Mouse (Mus musculus) G1E (cell line): ENCODE measurements at regions not wholly inside any gene's neighbourhood (a gene's known extent, or its start where the extent isn't known, plus 50 kb on each side); places are given as distances from the start of the nearest gene placed in this dataset.

Source experiments
- ATAC-seq: 2 replicates; pipeline ENCODE4 v1.8.0; 2016; ENCODE audit warnings: mild to moderate bottlenecking; ENCODE audit not compliant: insufficient number of reproducible peaks, poor library complexity, low FRiP score, severe bottlenecking; ENCODE audit errors: extremely low read depth
- DNase-seq: peaks from one replicate; pipeline ENCODE4 v3.0.0; 2012; ENCODE audit warnings: low spot score
- H3K27me3 ChIP-seq: 2 replicates; pipeline ENCODE4 v1.6.1; 2012; ENCODE audit warnings: mild to moderate bottlenecking, low read length, inconsistent platforms; ENCODE audit not compliant: insufficient read depth
- H3K36me3 ChIP-seq: replicated peaks from 2 replicates; pipeline ENCODE3; 2012; ENCODE audit warnings: mild to moderate bottlenecking, inconsistent platforms
- H3K4me1 ChIP-seq: 2 replicates; pipeline ENCODE4 v1.6.1; 2012; ENCODE audit warnings: low read depth, low read length, inconsistent platforms, mixed read lengths; ENCODE audit not compliant: insufficient read depth
- H3K4me3 ChIP-seq: 2 replicates; pipeline ENCODE4 v1.5.1; 2012; ENCODE audit warnings: low read depth, mild to moderate bottlenecking, inconsistent platforms, low read length, moderate library complexity, mixed read lengths
- H3K9me3 ChIP-seq: replicated peaks from 2 replicates; pipeline ENCODE4 v1.6.1; 2012; ENCODE audit warnings: inconsistent platforms
- GATA1 ChIP-seq: IDR thresholded peaks from 2 replicates; pipeline ENCODE4 v1.6.1; 2012; ENCODE audit warnings: borderline replicate concordance, low read length, inconsistent platforms, mixed read lengths
- POLR2AphosphoS5 ChIP-seq: IDR thresholded peaks from 2 replicates; pipeline ENCODE4 v1.6.1; 2012; ENCODE audit warnings: low read depth, low read length, inconsistent platforms; ENCODE audit not compliant: insufficient replicate concordance

DNA sequence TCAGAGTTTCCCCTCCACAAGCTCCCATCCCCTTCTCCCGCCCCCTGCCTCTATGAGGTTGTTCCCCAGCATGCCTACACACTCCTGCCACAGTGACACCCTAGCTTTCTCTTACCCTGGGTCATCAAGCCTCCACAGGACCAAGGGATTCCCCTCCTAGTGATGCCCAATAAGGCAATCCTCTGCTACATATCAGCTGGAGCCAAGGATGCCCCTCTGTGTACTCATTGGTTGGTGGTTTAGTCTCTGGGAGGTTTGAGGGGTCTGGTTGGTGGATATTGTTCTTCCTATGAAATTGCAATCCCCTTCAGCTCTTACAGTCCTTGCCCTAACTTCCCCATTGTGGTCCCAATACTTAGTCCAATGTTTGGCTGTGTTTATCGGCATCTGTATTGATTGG lies 317.4 kb upstream of the Olfr161 start:
- Histone ChIP-seq H3K36me3 (no peaks in the 10 kb centered on the region), H3K9me3 (peaks cover 12% of the 10 kb centered on the region), H3K27me3 (no peaks in the 10 kb centered on the region), H3K4me3 (no peak overlapping the region), H3K4me1 (no peaks in the 10 kb centered on the region)
- no peak for ATAC-seq
- no peak for TF ChIP-seq POLR2AphosphoS5
- no peak for TF ChIP-seq GATA1
- no peak for DNase-seq
